Mouse (Mus musculus) olfactory bulb, adult 2 months (tissue): ENCODE measurements at regions not wholly inside any gene's neighbourhood (a gene's known extent, or its start where the extent isn't known, plus 50 kb on each side); places are given as distances from the start of the nearest gene placed in this dataset.

Source experiments
- H3K27ac ChIP-seq: fragments of 200-500 bp; 2 replicates; pipeline ENCODE4 v1.5.1; 2012; ENCODE audit warnings: low read depth, low read length; ENCODE audit not compliant: insufficient read depth
- H3K4me1 ChIP-seq: fragments of 200-500 bp; 2 replicates; pipeline ENCODE4 v1.6.1; 2012; ENCODE audit warnings: low read length; ENCODE audit not compliant: control insufficient read depth, insufficient read depth
- H3K4me3 ChIP-seq: fragments of 200-500 bp; 2 replicates; pipeline ENCODE4 v1.5.1; 2012; ENCODE audit warnings: mild to moderate bottlenecking, low read depth, low read length, moderate library complexity; ENCODE audit not compliant: insufficient read depth
- CTCF ChIP-seq: fragments of 200-500 bp; IDR thresholded peaks from 2 replicates; pipeline ENCODE4 v1.5.1; 2012; ENCODE audit warnings: low read depth, mild to moderate bottlenecking, low read length, moderate library complexity; ENCODE audit not compliant: insufficient read depth
- POLR2A ChIP-seq: fragments of 200-500 bp; IDR thresholded peaks from 2 replicates; pipeline ENCODE4 v1.6.1; 2012; ENCODE audit warnings: mild to moderate bottlenecking, low read depth, low read length, moderate library complexity; ENCODE audit not compliant: insufficient read depth
- WGBS: fragments of 180-500 bp; shearing (Covaris S2); methylation state at CpG from one replicate; pipeline ENCODE4 v1.1.7; 2018; 5-methylcytosine and 5-hydroxymethylcytosine counted together

- Histone ChIP-seq H3K4me1 (no peaks in the 10 kb centered on the region), H3K27ac (no peak overlapping the region), H3K4me3 (no peak overlapping the region)
- TF ChIP-seq CTCF (no peak), POLR2A (no peak)
Observed at GRCm38 (mm10) chr7:39596403-39596802, 78.8 kb downstream of the Zfp619 start.

DNA sequence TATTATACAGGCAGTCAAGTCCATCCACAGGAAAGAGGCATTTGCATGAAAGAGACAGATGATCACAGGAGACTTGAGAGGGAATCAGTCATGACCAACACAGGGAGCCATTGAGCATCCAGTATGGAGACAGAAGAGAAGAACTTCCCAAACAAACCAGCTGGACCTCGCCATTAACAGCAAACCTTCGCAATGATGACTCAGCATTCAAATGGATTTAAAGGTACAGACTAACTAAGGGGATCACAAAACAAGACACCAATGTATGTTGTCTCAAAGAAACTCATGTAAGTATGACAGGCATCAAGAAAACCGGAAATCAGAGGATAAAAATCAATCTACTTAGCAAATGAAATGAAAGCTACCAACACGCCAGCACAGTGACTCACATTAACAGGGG is 96.2 kb downstream of the Zfp619 start:
- Histone ChIP-seq H3K4me3 (no peak overlapping the region), H3K4me1 (no peaks in the 10 kb centered on the region)
- 83% methylated on average over 4 of the region's 4 CpGs for WGBS

DNA sequence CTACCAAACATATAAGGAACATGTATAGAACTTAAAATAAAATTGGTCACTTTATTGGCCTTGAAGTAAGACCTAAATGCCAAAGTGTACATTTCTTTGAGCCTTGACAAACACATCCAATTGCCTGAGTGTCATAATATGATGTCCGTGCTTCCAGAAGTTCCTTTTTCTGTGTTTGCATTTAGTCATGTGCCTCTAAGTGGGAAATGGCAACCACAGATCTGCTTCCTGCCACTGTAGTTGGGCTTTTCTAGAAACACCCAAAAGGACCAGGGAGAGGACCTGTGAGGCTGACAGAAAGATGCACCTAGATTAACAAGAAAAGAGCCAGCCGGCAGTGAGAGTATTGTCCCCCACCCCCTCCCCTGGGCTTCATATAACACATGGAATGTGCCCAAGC is 97.5 kb downstream of the Zfp619 start:
- Histone ChIP-seq H3K27ac (no peak overlapping the region), H3K4me3 (no peak overlapping the region), H3K4me1 (no peaks in the 10 kb centered on the region)
- TF ChIP-seq POLR2A: no peak
- TF ChIP-seq CTCF: no peak
- 90% methylated on average over 2 of the region's 2 CpGs for WGBS

More for the DNA sequence above, 96.2 kb downstream of the Zfp619 start:
- TF ChIP-seq CTCF: no peak
- no peak for TF ChIP-seq POLR2A
- no peak overlapping the region for H3K27ac ChIP-seq

DNA sequence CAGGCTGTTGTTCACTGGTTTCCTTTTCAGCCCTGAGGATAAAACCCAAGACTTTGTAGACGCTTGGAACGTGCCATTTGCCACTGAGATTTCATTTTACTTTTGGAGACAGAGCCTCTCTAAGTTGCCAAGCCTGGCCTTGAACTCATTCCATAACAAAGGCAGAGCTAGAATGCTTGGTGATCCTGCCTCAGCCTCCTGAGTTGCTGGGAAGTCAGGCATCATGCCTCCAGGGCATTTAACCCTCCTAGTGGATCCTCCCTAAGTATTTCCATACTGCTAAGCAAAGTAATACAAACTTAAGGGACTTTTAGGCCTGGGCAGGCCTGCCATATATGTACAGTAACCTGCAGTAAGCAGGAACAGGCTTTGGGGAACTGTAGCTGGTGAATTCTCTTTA is 104.2 kb downstream of the Zfp619 start:
- Histone ChIP-seq H3K4me1 (no peaks in the 10 kb centered on the region), H3K27ac (no peak overlapping the region), H3K4me3 (no peak overlapping the region)
- 69% methylated on average over 2 of the region's 2 CpGs for WGBS
- TF ChIP-seq CTCF: no peak
- TF ChIP-seq POLR2A: no peak

DNA sequence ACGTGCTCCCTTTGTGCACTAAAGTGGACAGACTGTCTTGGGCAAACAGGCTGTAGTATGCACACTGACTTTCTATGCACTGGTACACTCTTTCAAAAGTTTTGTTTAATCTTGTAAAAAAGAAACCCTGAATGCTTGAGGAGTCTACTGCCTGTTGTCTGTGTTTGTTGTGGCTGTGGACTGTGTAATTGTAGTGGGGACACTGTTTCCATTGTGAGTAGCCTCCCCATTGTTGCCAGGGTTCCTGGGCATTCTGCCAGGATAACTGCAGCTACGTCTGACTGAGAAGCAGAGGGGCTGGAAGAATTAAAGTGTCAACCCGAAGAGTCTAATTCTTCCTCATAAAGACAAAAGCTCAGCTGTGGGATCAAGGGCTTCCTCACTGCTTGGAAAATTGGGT is 115.3 kb downstream of the Zfp619 start:
- TF ChIP-seq POLR2A (no peak), CTCF (no peak)
- WGBS: 8% methylated on average over 3 of the region's 3 CpGs

GRCm38 (mm10) chr7:39642333-39642732 is 124.8 kb downstream of the Zfp619 start:
- 85% methylated on average over 4 of the region's 4 CpGs for WGBS
- Histone ChIP-seq H3K4me1 (no peaks in the 10 kb centered on the region), H3K27ac (no peak overlapping the region)

More for the DNA sequence above, 115.3 kb downstream of the Zfp619 start:
- Histone ChIP-seq H3K4me1 (no peaks in the 10 kb centered on the region), H3K4me3 (no peak overlapping the region), H3K27ac (no peak overlapping the region)

GRCm38 (mm10) chr7:39643323-39643722 is 125.8 kb downstream of the Zfp619 start:
- TF ChIP-seq CTCF (no peak), POLR2A (no peak)
- no peak overlapping the region for H3K4me3 ChIP-seq
- H3K27ac ChIP-seq: no peak overlapping the region
- WGBS: 56% methylated on average over 1 of the region's 1 CpGs
- H3K4me1 ChIP-seq: no peaks in the 10 kb centered on the region

More at GRCm38 (mm10) chr7:39642333-39642732, 124.8 kb downstream of the Zfp619 start:
- no peak overlapping the region for H3K4me3 ChIP-seq
- TF ChIP-seq POLR2A: no peak
- TF ChIP-seq CTCF: no peak

DNA sequence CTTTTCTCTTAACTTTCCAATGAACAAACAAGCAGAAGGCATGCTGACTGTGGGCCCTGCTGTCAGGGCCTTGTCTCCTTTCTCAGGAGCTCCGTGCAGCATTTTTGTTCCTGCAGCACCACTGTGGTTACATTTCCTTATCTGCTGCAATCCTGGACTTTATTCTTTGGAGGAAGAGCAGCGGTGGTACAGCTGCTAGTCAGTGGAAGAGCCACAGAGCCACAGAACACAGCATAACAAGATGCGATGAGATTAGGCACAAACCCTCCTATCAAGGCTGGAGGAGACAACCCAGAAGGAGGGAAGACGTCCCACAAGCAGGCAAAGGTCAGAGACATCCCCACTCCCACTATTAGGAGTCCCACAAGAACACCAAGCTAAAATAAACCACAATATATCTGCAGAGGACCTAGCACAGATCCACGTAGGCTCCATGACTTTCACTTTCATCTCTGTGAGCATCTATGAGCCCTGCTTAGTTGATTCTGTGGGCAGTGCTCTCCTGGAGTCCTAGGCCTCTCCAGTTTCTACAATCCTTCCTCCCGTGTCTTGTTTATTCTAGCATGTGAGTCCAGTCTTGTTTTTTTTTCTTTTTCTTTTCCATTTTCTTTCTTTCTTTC is 133.0 kb downstream of the Zfp619 start:
- no peak for TF ChIP-seq POLR2A
- TF ChIP-seq CTCF: no peak
- no peak overlapping the region for H3K27ac ChIP-seq
- no peak overlapping the region for H3K4me3 ChIP-seq
- no peaks in the 10 kb centered on the region for H3K4me1 ChIP-seq
- 76% methylated on average over 6 of the region's 6 CpGs for WGBS

- TF ChIP-seq CTCF (no peak), POLR2A (no peak)
- Histone ChIP-seq H3K4me3 (no peak overlapping the region), H3K27ac (peak overlapping the region; percentile 21; the same call in 1 of the 2 replicates), H3K4me1 (no peaks in the 10 kb centered on the region)
- WGBS: 10% methylated on average over 4 of the region's 4 CpGs
Observed at GRCm38 (mm10) chr7:39654563-39655286, 137.2 kb downstream of the Zfp619 start.
